Mouse (Mus musculus): ENCODE results near the gene Rnf144b. TPM values are rescaled to one million over a fixed set of nuclear protein-coding genes. Genes with fewer than 3 reads are reported as not detected.

Rnf144b gene
- polyA plus RNA-seq, 1 experiment from 2014 or later = 1.6 TPM

DNA sequence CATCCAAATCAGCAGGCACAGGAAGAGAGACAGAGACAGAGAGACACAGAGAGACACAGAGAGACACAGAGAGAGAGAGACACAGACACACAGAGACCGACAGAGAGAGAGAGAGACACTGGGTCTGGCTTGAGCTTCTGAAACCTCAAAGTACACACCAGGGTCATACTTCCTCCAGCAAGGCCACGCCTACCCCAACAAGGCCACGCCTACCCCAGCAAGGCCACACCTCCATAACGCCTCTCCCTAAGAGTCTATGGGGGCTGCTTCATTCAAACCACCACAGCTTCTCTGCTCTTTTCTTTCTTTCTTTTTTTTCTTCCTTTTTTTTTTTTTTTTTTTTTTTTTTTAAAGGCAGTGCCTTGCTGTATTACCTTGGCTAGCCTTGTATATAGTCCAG is 88.0 kb downstream of the Rnf144b start:
- DNase-seq (ENCODE audit: low spot score) (no peak), ATAC-seq (replicated peaks; ENCODE audit: low FRiP score, low read depth) (no peak)
- Histone ChIP-seq H3K4me3 (replicated peaks; ENCODE audit: low read depth, low read length) (no peak overlapping the region), H3K36me3 (ENCODE audit: insufficient read depth, low read length) (no peaks in the 10 kb centered on the region), H3K4me1 (replicated peaks; ENCODE audit: insufficient read depth, low read length) (no peaks in the 10 kb centered on the region), H3K27ac (no peak overlapping the region), H3K4me2 (ENCODE audit: low read length) (no peak overlapping the region), H3K9ac (ENCODE audit: low read depth, low read length) (no peak overlapping the region), H3K9me3 (replicated peaks; ENCODE audit: low read length) (no peaks in the 10 kb centered on the region), H3K27me3 (ENCODE audit: insufficient read depth, low read length) (no peaks in the 10 kb centered on the region)
- no peak for TF ChIP-seq CTCF (IDR thresholded peaks at IDR 0.05; ENCODE audit: low read depth)
- 82% methylated on average over 4 of the region's 4 CpGs for WGBS

DNA sequence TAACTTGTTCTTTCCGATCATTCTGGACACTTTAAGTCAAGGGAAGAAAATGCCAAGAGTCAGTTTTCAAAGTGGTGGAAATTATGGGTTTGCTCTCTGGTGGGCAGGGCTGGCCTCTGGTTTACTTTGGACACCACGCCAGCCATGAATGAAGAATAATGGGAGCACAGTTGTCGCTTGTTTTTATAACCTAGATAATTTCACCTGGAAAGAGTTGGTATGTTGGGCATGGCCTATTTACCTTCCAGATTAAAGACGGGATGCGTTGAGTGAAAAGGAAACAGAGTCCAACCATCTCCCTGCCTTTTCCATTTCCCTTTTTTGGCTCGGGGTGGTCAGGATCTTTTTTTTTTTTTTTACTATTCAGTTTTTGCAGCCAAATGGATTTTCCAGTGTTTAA is 88.5 kb downstream of the Rnf144b start:
- TF ChIP-seq CTCF (IDR thresholded peaks at IDR 0.05; ENCODE audit: low read depth) = no peak
- no peak overlapping the region for H3K9ac ChIP-seq (ENCODE audit: low read depth, low read length)
- H3K27me3 ChIP-seq (ENCODE audit: insufficient read depth, low read length) = no peaks in the 10 kb centered on the region
- no peaks in the 10 kb centered on the region for H3K4me1 ChIP-seq (replicated peaks; ENCODE audit: insufficient read depth, low read length)
- no peak overlapping the region for H3K4me3 ChIP-seq (replicated peaks; ENCODE audit: low read depth, low read length)
- ATAC-seq (replicated peaks; ENCODE audit: low FRiP score, low read depth) (no peak), DNase-seq (ENCODE audit: low spot score) (no peak)
- no peak overlapping the region for H3K27ac ChIP-seq
- 75% methylated on average over 6 of the region's 6 CpGs for WGBS
- no peaks in the 10 kb centered on the region for H3K36me3 ChIP-seq (ENCODE audit: insufficient read depth, low read length)
- no peak overlapping the region for H3K4me2 ChIP-seq (ENCODE audit: low read length)
- H3K9me3 ChIP-seq (replicated peaks; ENCODE audit: low read length) = no peaks in the 10 kb centered on the region

DNA sequence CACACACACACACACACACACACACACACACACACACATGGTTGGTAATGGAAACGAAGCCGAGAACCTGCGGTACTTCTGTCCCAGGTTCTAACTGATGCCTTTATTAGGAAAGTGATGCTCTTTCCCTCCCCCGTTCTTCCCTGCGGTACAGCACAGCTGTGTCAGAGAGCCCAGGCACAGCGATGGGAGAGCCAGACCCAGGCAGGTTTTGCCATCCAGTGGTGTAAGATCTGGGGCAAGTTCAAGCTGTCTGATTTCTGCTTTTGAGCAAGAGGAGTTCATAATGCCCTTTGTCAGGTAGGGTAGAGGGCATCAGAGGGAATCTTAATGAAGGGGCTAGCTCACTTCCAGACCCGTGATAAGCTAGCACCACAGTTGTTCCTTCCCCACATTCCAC is 89.1 kb downstream of the Rnf144b start:
- 75% methylated on average over 7 of the region's 7 CpGs for WGBS
- no peaks in the 10 kb centered on the region for H3K36me3 ChIP-seq (ENCODE audit: insufficient read depth, low read length)
- no peak for TF ChIP-seq CTCF (IDR thresholded peaks at IDR 0.05; ENCODE audit: low read depth)
- no peak overlapping the region for H3K9ac ChIP-seq (ENCODE audit: low read depth, low read length)
- H3K27ac ChIP-seq = no peak overlapping the region
- no peak overlapping the region for H3K4me3 ChIP-seq (replicated peaks; ENCODE audit: low read depth, low read length)
- ATAC-seq (replicated peaks; ENCODE audit: low FRiP score, low read depth) (no peak), DNase-seq (ENCODE audit: low spot score) (no peak)
- no peaks in the 10 kb centered on the region for H3K4me1 ChIP-seq (replicated peaks; ENCODE audit: insufficient read depth, low read length)
- no peaks in the 10 kb centered on the region for H3K9me3 ChIP-seq (replicated peaks; ENCODE audit: low read length)
- H3K4me2 ChIP-seq (ENCODE audit: low read length) = no peak overlapping the region
- H3K27me3 ChIP-seq (ENCODE audit: insufficient read depth, low read length) = no peaks in the 10 kb centered on the region

DNA sequence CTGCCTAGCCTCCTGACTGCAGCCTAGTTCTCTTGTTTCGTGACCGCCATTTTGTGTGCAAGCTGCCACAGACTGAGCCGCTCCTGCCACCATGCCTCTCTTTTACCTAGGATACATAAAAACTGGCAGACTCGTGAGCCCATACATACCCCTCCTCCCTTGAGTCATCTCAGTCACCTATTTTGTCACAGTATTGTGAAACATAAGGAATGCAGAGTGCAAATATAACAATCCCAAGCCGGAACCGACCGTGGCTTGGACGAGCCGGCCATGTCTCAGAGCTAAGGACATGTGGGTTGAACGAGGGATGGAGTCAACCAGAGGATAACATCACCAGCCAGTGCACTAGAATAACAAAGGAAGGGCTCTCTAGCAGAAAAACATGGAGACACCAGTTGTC is 91.4 kb downstream of the Rnf144b start:
- no peak for DNase-seq (ENCODE audit: low spot score)
- no peaks in the 10 kb centered on the region for H3K9me3 ChIP-seq (replicated peaks; ENCODE audit: low read length)
- no peaks in the 10 kb centered on the region for H3K36me3 ChIP-seq (ENCODE audit: insufficient read depth, low read length)
- WGBS = 95% methylated on average over 10 of the region's 10 CpGs
- H3K27me3 ChIP-seq (ENCODE audit: insufficient read depth, low read length) = no peaks in the 10 kb centered on the region
- no peak for TF ChIP-seq CTCF (IDR thresholded peaks at IDR 0.05; ENCODE audit: low read depth)
- H3K27ac ChIP-seq = no peak overlapping the region
- no peak overlapping the region for H3K4me3 ChIP-seq (replicated peaks; ENCODE audit: low read depth, low read length)
- ATAC-seq (replicated peaks; ENCODE audit: low FRiP score, low read depth) = no peak
- H3K4me2 ChIP-seq (ENCODE audit: low read length) = no peak overlapping the region
- no peaks in the 10 kb centered on the region for H3K4me1 ChIP-seq (replicated peaks; ENCODE audit: insufficient read depth, low read length)
- H3K9ac ChIP-seq (ENCODE audit: low read depth, low read length) = no peak overlapping the region

DNA sequence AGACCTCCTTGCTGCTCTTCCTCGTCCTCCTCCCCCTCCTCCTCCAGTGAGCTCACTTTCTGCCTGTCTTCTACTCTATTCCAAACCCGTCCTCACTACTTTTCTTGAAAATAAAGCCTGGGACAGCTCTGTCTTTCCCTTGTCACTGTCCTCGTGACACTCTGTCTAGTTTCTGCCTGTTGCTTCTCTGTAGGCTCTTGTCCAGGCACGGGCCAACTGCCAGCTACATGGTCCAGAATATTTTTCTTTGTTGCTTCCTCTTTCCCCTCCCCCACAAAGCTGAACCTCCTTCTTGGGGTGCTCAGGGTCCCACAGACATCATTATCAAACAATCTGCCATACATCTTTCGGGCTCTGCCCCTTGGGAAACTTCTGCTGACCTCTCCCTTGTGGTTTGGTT is 92.4 kb downstream of the Rnf144b start:
- H3K27ac ChIP-seq = no peak overlapping the region
- H3K9me3 ChIP-seq (replicated peaks; ENCODE audit: low read length) = no peaks in the 10 kb centered on the region
- ATAC-seq (replicated peaks; ENCODE audit: low FRiP score, low read depth) (no peak), DNase-seq (ENCODE audit: low spot score) (no peak)
- 63% methylated on average over 5 of the region's 5 CpGs for WGBS
- H3K4me1 ChIP-seq (replicated peaks; ENCODE audit: insufficient read depth, low read length) = no peaks in the 10 kb centered on the region
- no peaks in the 10 kb centered on the region for H3K36me3 ChIP-seq (ENCODE audit: insufficient read depth, low read length)
- H3K4me2 ChIP-seq (ENCODE audit: low read length) = no peak overlapping the region
- H3K4me3 ChIP-seq (replicated peaks; ENCODE audit: low read depth, low read length) = no peak overlapping the region
- H3K9ac ChIP-seq (ENCODE audit: low read depth, low read length) = no peak overlapping the region
- TF ChIP-seq CTCF (IDR thresholded peaks at IDR 0.05; ENCODE audit: low read depth) = no peak
- no peaks in the 10 kb centered on the region for H3K27me3 ChIP-seq (ENCODE audit: insufficient read depth, low read length)

DNA sequence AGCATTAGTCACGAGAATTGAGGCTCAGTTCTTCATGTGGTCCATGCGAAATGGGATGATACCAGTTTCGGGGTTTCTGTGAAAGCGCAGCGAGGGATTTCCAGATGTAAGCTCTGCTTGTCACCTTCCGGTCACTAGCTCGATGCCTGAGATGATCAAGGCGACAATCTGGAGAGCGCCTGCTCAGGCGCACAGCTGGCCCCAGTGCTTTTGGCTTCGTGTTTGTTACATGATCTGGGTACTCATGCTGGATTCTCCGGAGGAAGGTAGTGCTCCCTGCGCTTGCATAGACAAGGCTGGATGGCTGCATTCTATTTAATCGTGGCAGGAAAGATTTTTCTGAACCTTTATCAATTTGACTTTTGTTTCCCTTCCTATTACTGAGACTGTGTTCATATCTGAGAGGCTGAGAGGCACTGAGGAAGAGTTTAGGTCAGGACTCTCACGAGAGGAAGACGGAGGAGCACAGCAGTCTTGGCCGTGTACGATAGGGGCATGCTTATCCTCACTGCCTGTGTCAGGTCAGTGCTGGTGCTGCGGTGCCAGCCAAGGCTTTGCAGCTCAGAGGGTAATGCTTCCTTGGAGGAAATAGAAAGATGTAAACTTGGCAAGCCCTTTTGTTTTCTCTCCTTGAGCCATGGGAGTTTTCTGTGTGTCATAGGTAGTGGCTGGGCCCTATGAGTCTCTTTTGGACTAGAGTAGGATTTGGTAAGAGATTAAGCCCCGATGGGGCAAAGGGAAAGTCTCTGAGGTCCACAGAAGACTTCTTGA is 93.5 kb downstream of the Rnf144b start:
- WGBS = 79% methylated on average over 20 of the region's 20 CpGs
- DNase-seq (ENCODE audit: low spot score) (no peak), ATAC-seq (replicated peaks; ENCODE audit: low FRiP score, low read depth) (no peak)

More for the DNA sequence above, 93.5 kb downstream of the Rnf144b start:
- no peak for TF ChIP-seq CTCF (IDR thresholded peaks at IDR 0.05; ENCODE audit: low read depth)
- Histone ChIP-seq H3K4me3 (replicated peaks; ENCODE audit: low read depth, low read length) (no peak overlapping the region), H3K27me3 (ENCODE audit: insufficient read depth, low read length) (no peaks in the 10 kb centered on the region), H3K9me3 (replicated peaks; ENCODE audit: low read length) (no peaks in the 10 kb centered on the region), H3K4me2 (ENCODE audit: low read length) (no peak overlapping the region), H3K9ac (ENCODE audit: low read depth, low read length) (no peak overlapping the region), H3K27ac (no peak overlapping the region), H3K36me3 (ENCODE audit: insufficient read depth, low read length) (no peaks in the 10 kb centered on the region), H3K4me1 (replicated peaks; ENCODE audit: insufficient read depth, low read length) (no peaks in the 10 kb centered on the region)
